Mouse (Mus musculus): ENCODE results near the gene Kcnj8. TPM values are rescaled to one million over a fixed set of nuclear protein-coding genes. Genes with fewer than 3 reads are reported as not detected.

Gene Kcnj8
- total RNA-seq, 1 experiment, result 0.58 TPM

GRCm38 (mm10) chr6:142577801-142578200, 6.4 kb upstream of the Kcnj8 start:
- Histone ChIP-seq H3K9me3 (ENCODE audit: control insufficient read depth, insufficient read depth, low read depth, low read length) (no peaks in the 10 kb centered on the region), H3K4me3 (ENCODE audit: insufficient read depth in 1 of 2, low read depth in 1 of 2, low read length in 2 of 2, poor library complexity in 1 of 2, severe bottlenecking in 1 of 2) (no peak overlapping the region), H3K4me1 (ENCODE audit: control insufficient read depth in 2 of 2, insufficient read depth in 2 of 2, low read length in 2 of 2, poor library complexity in 1 of 2) (no peaks in the 10 kb centered on the region), H3K27ac (ENCODE audit: insufficient read depth, low read depth, low read length, poor library complexity, severe bottlenecking) (no peak overlapping the region), H3K9ac (ENCODE audit: insufficient read depth, low read depth, low read length, poor library complexity, severe bottlenecking) (no peak overlapping the region), H3K36me3 (ENCODE audit: control insufficient read depth, insufficient read depth, low read length, poor library complexity, severe bottlenecking) (no peaks in the 10 kb centered on the region)
- in situ Hi-C loops (cut with MboI; ENCODE audit: low sequenced_read_pairs in 2 of 2, unreplicated experiment in 2 of 2), result no loop called here
- no peak for DNase-seq (ENCODE audit: low read depth, low spot score)
- TF ChIP-seq MAFK (IDR thresholded peaks at IDR 0.05; ENCODE audit: insufficient read depth, low read depth, low read length), result no peak
- TF ChIP-seq HCFC1 (IDR thresholded peaks at IDR 0.05; ENCODE audit: borderline replicate concordance, insufficient read depth, low read length), result no peak
- TF ChIP-seq ZNF384 (IDR thresholded peaks at IDR 0.05; ENCODE audit: low read depth, low read length), result no peak
- TF ChIP-seq ZC3H11A (IDR thresholded peaks at IDR 0.05; ENCODE audit: borderline replicate concordance, low read depth, low read length), result no peak
- no peak for TF ChIP-seq CHD2 (IDR thresholded peaks at IDR 0.05; ENCODE audit: low read depth, low read length)

- Histone ChIP-seq H3K9ac (ENCODE audit: insufficient read depth, low read depth, low read length, poor library complexity, severe bottlenecking) (no peak overlapping the region), H3K9me3 (ENCODE audit: control insufficient read depth, insufficient read depth, low read depth, low read length) (no peaks in the 10 kb centered on the region), H3K4me1 (ENCODE audit: control insufficient read depth in 2 of 2, insufficient read depth in 2 of 2, low read length in 2 of 2, poor library complexity in 1 of 2) (peaks cover 0 to 2% of the 10 kb centered on the region in 2 experiments; a peak in 1 of 4 replicates), H3K27ac (ENCODE audit: insufficient read depth, low read depth, low read length, poor library complexity, severe bottlenecking) (no peak overlapping the region), H3K36me3 (ENCODE audit: control insufficient read depth, insufficient read depth, low read length, poor library complexity, severe bottlenecking) (no peaks in the 10 kb centered on the region), H3K4me3 (ENCODE audit: insufficient read depth in 1 of 2, low read depth in 1 of 2, low read length in 2 of 2, poor library complexity in 1 of 2, severe bottlenecking in 1 of 2) (no peak overlapping the region)
- in situ Hi-C loops (cut with MboI; ENCODE audit: low sequenced_read_pairs in 2 of 2, unreplicated experiment in 2 of 2), result no loop called here
- no peak for DNase-seq (ENCODE audit: low read depth, low spot score)
- no peak for TF ChIP-seq MAFK (IDR thresholded peaks at IDR 0.05; ENCODE audit: insufficient read depth, low read depth, low read length)
- no peak for TF ChIP-seq CHD2 (IDR thresholded peaks at IDR 0.05; ENCODE audit: low read depth, low read length)
- TF ChIP-seq ZC3H11A (IDR thresholded peaks at IDR 0.05; ENCODE audit: borderline replicate concordance, low read depth, low read length), result no peak
- no peak for TF ChIP-seq HCFC1 (IDR thresholded peaks at IDR 0.05; ENCODE audit: borderline replicate concordance, insufficient read depth, low read length)
- TF ChIP-seq ZNF384 (IDR thresholded peaks at IDR 0.05; ENCODE audit: low read depth, low read length), result no peak
These were observed 1.5 kb upstream of the Kcnj8 start for GRCm38 (mm10) chr6:142572876-142573275.

DNA sequence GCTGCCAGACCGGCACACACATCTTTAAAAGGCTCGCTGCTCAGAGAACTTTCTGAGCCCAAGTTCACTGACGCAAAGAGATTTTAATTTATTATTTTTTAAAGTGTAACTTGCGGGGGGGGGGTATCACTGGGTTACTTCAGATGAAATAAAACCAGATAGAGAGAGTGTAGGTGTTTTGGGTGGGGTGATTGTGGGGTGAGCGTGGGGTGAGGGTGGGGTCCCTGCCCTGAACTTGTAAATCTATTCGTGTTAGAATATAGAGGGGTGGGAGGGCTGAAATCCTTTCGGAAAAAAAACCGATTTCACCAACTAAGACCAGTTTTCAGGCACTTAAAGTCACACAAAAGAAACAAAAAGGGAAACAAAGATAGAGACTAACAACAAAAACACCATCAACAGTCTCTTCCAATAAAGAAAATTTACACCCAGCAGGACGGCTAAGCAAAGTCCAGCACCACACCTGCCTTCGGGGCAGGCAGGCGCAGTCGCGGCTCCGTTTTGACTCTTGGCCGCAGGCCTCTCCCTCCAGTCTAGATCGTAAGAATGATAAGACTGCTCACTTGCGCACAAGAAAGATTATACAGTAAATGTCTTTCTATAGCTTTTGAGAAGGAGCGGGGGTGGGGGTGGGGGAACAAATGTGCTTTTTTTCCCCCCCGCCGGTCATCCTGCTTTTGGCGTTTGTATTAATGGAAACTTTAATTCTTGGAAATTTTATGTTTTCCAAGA, 381 bp upstream of the Kcnj8 start:
- no peaks in the 10 kb centered on the region for H3K9me3 ChIP-seq (ENCODE audit: control insufficient read depth, insufficient read depth, low read depth, low read length)
- peak; percentile 20 for DNase-seq (ENCODE audit: low read depth, low spot score)
- in situ Hi-C loops (cut with MboI; ENCODE audit: low sequenced_read_pairs in 2 of 2, unreplicated experiment in 2 of 2), result no loop called here
- no peak overlapping the region for H3K9ac ChIP-seq (ENCODE audit: insufficient read depth, low read depth, low read length, poor library complexity, severe bottlenecking)
- no peak overlapping the region for H3K27ac ChIP-seq (ENCODE audit: insufficient read depth, low read depth, low read length, poor library complexity, severe bottlenecking)
- peaks cover 0 to 2% of the 10 kb centered on the region in 2 experiments; a peak in 1 of 4 replicates for H3K4me1 ChIP-seq (ENCODE audit: control insufficient read depth in 2 of 2, insufficient read depth in 2 of 2, low read length in 2 of 2, poor library complexity in 1 of 2)
- no peak for TF ChIP-seq MAFK (IDR thresholded peaks at IDR 0.05; ENCODE audit: insufficient read depth, low read depth, low read length)
- TF ChIP-seq HCFC1 (IDR thresholded peaks at IDR 0.05; ENCODE audit: borderline replicate concordance, insufficient read depth, low read length), result no peak
- TF ChIP-seq ZC3H11A (IDR thresholded peaks at IDR 0.05; ENCODE audit: borderline replicate concordance, low read depth, low read length), result no peak
- no peak for TF ChIP-seq CHD2 (IDR thresholded peaks at IDR 0.05; ENCODE audit: low read depth, low read length)
- no peak for TF ChIP-seq ZNF384 (IDR thresholded peaks at IDR 0.05; ENCODE audit: low read depth, low read length)
- peak overlapping the region; percentile 46 to 58 for H3K4me3 ChIP-seq (ENCODE audit: insufficient read depth in 1 of 2, low read depth in 1 of 2, low read length in 2 of 2, poor library complexity in 1 of 2, severe bottlenecking in 1 of 2)
- no peaks in the 10 kb centered on the region for H3K36me3 ChIP-seq (ENCODE audit: control insufficient read depth, insufficient read depth, low read length, poor library complexity, severe bottlenecking)

- Histone ChIP-seq H3K4me3 (ENCODE audit: insufficient read depth in 1 of 2, low read depth in 1 of 2, low read length in 2 of 2, poor library complexity in 1 of 2, severe bottlenecking in 1 of 2) (no peak overlapping the region; a peak in 1 of 4 replicates), H3K36me3 (ENCODE audit: control insufficient read depth, insufficient read depth, low read length, poor library complexity, severe bottlenecking) (no peaks in the 10 kb centered on the region), H3K9me3 (ENCODE audit: control insufficient read depth, insufficient read depth, low read depth, low read length) (no peaks in the 10 kb centered on the region), H3K4me1 (ENCODE audit: control insufficient read depth in 2 of 2, insufficient read depth in 2 of 2, low read length in 2 of 2, poor library complexity in 1 of 2) (peaks cover 0 to 2% of the 10 kb centered on the region in 2 experiments; a peak in 1 of 4 replicates), H3K9ac (ENCODE audit: insufficient read depth, low read depth, low read length, poor library complexity, severe bottlenecking) (no peak overlapping the region), H3K27ac (ENCODE audit: insufficient read depth, low read depth, low read length, poor library complexity, severe bottlenecking) (no peak overlapping the region)
- no peak for DNase-seq (ENCODE audit: low read depth, low spot score)
- in situ Hi-C loops (cut with MboI; ENCODE audit: low sequenced_read_pairs in 2 of 2, unreplicated experiment in 2 of 2), result no loop called here
- no peak for TF ChIP-seq HCFC1 (IDR thresholded peaks at IDR 0.05; ENCODE audit: borderline replicate concordance, insufficient read depth, low read length)
- TF ChIP-seq CHD2 (IDR thresholded peaks at IDR 0.05; ENCODE audit: low read depth, low read length), result no peak
These were observed 1.2 kb downstream of the Kcnj8 start for GRCm38 (mm10) chr6:142570046-142570770.

Data from ES-E14 (cell line).